Mouse (Mus musculus): ENCODE data around the gene H2afv. TPM values are rescaled to one million over a fixed set of nuclear protein-coding genes. Genes with fewer than 3 reads are reported as not detected.

H2afv gene
- total and polyA plus RNA-seq, 2 experiments = 30.9 to 35.8 TPM

GRCm38 (mm10) chr11:6406251-6407161 is 37.7 kb downstream of the H2afv start:
- no peak for DNase-seq (ENCODE audit: extremely low read depth, low read depth, low spot score)
- H3K9ac ChIP-seq (ENCODE audit: low read depth, low read length) = 0 out of 2 replicates have a peak overlapping the region, but pooled peaks have one; percentile 27
- 66% methylated on average over 14 of the region's 14 CpGs for WGBS

DNA sequence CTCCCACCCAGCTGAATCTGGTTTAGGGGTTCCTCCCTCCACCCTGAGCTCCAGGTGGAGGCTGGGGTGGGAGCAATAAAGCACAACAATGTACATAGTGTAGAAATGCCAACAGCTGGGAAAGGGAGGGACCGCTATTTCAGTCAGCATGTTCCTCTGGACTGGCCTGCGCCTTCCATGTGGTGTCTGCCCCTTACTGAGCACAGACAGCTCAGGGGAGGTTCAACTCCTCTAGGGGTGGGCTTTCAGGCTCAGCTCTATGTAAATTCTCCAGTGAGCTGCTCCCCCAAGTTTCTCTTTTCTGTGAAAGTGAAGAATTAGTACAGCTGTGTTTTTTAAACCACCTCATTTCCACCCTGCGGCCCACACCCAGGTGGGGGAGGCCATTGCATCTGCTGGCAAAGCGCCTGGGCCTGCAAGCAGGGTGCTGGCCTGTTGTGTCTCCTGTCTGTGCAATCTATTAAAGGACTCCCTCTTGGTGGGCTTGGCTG is 38.6 kb downstream of the H2afv start:
- DNase-seq (ENCODE audit: extremely low read depth, low read depth, low spot score) = no peak
- no peak overlapping the region for H3K9ac ChIP-seq (ENCODE audit: low read depth, low read length)
- WGBS = 85% methylated on average over 4 of the region's 4 CpGs

More at GRCm38 (mm10) chr11:6406251-6407161, 37.7 kb downstream of the H2afv start:
- peak overlapping the region; percentile 16; the same call in 1 of the 2 replicates for H3K27ac ChIP-seq (replicated peaks; ENCODE audit: insufficient read depth, low read depth, low read length)
- H3K36me3 ChIP-seq (ENCODE audit: control insufficient read depth, insufficient read depth, low read length) = peaks cover 8% of the 10 kb centered on the region; the same call in 1 of the 2 replicates
- H3K4me1 ChIP-seq (ENCODE audit: control insufficient read depth, insufficient read depth, low read length) = no peaks in the 10 kb centered on the region
- TF ChIP-seq POLR2A (IDR thresholded peaks at IDR 0.05; ENCODE audit: extremely low read depth, insufficient read depth, low read length) (no peak), CTCF (IDR thresholded peaks at IDR 0.05; ENCODE audit: low read depth, low read length) (no peak)
- no peak overlapping the region for H3K4me3 ChIP-seq (ENCODE audit: insufficient read depth, low read depth, low read length)
- H3K27me3 ChIP-seq (ENCODE audit: control insufficient read depth, insufficient read depth, low read length) = no peaks in the 10 kb centered on the region
- no peaks in the 10 kb centered on the region for H3K79me2 ChIP-seq (ENCODE audit: control insufficient read depth, insufficient read depth, low read length)

DNA sequence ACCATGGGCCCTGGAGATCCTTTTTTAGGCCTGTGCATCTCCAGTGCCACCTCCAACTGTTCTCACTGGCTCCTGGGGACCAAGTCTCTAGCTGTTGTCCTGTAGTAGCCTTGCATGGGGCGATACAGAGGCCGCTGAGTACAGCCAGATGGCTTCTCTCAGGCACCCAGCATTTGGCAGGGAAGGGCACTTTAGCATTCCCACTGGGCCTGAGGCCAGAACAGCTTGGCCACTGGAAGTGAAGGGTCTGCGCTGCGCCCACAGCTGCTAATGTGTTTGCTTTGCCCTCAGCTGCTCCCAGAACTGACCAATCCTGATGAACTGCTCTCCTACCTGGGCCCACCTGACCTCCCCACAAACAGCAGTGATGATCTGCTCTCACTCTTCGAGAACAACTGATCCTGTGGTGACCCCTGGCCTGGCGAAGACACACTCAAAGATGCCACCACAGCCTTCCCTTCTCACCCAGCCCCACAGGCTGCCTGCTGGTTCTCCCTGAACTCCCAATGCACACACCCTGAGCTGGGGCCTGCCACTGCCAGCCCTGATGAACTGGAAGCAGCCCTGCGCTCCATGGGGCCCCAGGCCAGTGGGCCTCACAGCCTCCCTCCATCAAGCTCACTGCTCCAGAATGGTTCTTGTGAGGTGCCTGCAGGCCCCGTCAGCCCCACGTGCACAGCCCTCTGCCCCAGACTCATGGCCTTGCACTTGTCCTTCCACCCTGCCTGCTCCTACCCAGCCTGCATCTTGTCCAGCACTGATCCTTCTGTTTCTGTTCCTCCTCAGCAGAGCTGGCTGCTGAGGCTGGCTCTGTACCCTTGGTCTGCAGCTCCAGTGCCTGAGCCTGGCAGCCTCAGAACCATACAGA is 39.3 kb downstream of the H2afv start:
- H3K27ac ChIP-seq (replicated peaks; ENCODE audit: insufficient read depth, low read depth, low read length) = 0 out of 2 replicates have a peak overlapping the region, but pooled peaks have one; percentile 12
- H3K36me3 ChIP-seq (ENCODE audit: control insufficient read depth, insufficient read depth, low read length) = peaks cover 9% of the 10 kb centered on the region; the same call in 1 of the 2 replicates
- no peak for TF ChIP-seq CTCF (IDR thresholded peaks at IDR 0.05; ENCODE audit: low read depth, low read length)
- TF ChIP-seq POLR2A (IDR thresholded peaks at IDR 0.05; ENCODE audit: extremely low read depth, insufficient read depth, low read length) = no peak
- H3K4me3 ChIP-seq (ENCODE audit: insufficient read depth, low read depth, low read length) = no peak overlapping the region
- H3K9ac ChIP-seq (ENCODE audit: low read depth, low read length) = no peak overlapping the region
- H3K27me3 ChIP-seq (ENCODE audit: control insufficient read depth, insufficient read depth, low read length) = no peaks in the 10 kb centered on the region
- no peaks in the 10 kb centered on the region for H3K79me2 ChIP-seq (ENCODE audit: control insufficient read depth, insufficient read depth, low read length)
- WGBS = 86% methylated on average over 9 of the region's 9 CpGs
- H3K4me1 ChIP-seq (ENCODE audit: control insufficient read depth, insufficient read depth, low read length) = no peaks in the 10 kb centered on the region
- DNase-seq (ENCODE audit: extremely low read depth, low read depth, low spot score) = no peak

More for the DNA sequence above, 38.6 kb downstream of the H2afv start:
- 0 out of 2 replicates have a peak overlapping the region, but pooled peaks have one; percentile 12 for H3K27ac ChIP-seq (replicated peaks; ENCODE audit: insufficient read depth, low read depth, low read length)
- no peaks in the 10 kb centered on the region for H3K4me1 ChIP-seq (ENCODE audit: control insufficient read depth, insufficient read depth, low read length)
- no peak overlapping the region for H3K4me3 ChIP-seq (ENCODE audit: insufficient read depth, low read depth, low read length)
- H3K36me3 ChIP-seq (ENCODE audit: control insufficient read depth, insufficient read depth, low read length) = peaks cover 8% of the 10 kb centered on the region; the same call in 1 of the 2 replicates
- TF ChIP-seq CTCF (IDR thresholded peaks at IDR 0.05; ENCODE audit: low read depth, low read length) = no peak
- no peak for TF ChIP-seq POLR2A (IDR thresholded peaks at IDR 0.05; ENCODE audit: extremely low read depth, insufficient read depth, low read length)
- no peaks in the 10 kb centered on the region for H3K27me3 ChIP-seq (ENCODE audit: control insufficient read depth, insufficient read depth, low read length)
- no peaks in the 10 kb centered on the region for H3K79me2 ChIP-seq (ENCODE audit: control insufficient read depth, insufficient read depth, low read length)

- no peak for DNase-seq (ENCODE audit: extremely low read depth, low read depth, low spot score)
- no peaks in the 10 kb centered on the region for H3K79me2 ChIP-seq (ENCODE audit: control insufficient read depth, insufficient read depth, low read length)
These were observed 40.3 kb downstream of the H2afv start for GRCm38 (mm10) chr11:6403830-6404405.

More at GRCm38 (mm10) chr11:6403830-6404405, 40.3 kb downstream of the H2afv start:
- TF ChIP-seq CTCF (IDR thresholded peaks at IDR 0.05; ENCODE audit: low read depth, low read length) = no peak
- no peak for TF ChIP-seq POLR2A (IDR thresholded peaks at IDR 0.05; ENCODE audit: extremely low read depth, insufficient read depth, low read length)
- 99% methylated on average over 5 of the region's 5 CpGs for WGBS
- no peaks in the 10 kb centered on the region for H3K27me3 ChIP-seq (ENCODE audit: control insufficient read depth, insufficient read depth, low read length)
- H3K4me1 ChIP-seq (ENCODE audit: control insufficient read depth, insufficient read depth, low read length) = no peaks in the 10 kb centered on the region
- peaks cover 11% of the 10 kb centered on the region; the same call in 1 of the 2 replicates for H3K36me3 ChIP-seq (ENCODE audit: control insufficient read depth, insufficient read depth, low read length)
- H3K4me3 ChIP-seq (ENCODE audit: insufficient read depth, low read depth, low read length) = no peak overlapping the region
- no peak overlapping the region for H3K9ac ChIP-seq (ENCODE audit: low read depth, low read length)
- no peak overlapping the region for H3K27ac ChIP-seq (replicated peaks; ENCODE audit: insufficient read depth, low read depth, low read length)

Data from liver, adult 2 months (tissue).